Mouse (Mus musculus): Measurements from ENCODE around the gene Atp6v1fnb.

Gene Atp6v1fnb

DNA sequence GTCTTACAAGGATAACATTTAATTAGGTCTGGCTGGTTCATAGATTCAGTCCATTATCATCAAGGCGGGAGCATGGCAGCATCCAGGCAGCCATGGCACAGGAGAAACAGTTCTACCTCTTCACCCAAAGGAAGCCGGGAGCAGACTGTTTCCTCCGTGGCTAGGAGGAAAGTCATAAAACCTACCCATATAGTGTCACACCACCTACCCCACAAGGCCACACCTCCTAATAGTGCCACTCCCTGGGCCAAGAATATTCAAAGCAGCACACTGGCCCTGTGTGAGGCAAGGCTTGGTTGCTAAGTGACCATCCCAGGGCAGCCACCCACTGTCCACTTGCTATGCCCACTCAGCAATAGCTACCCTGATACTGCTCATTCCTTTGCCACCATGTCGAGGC, at the start of gene Atp6v1fnb:
Gene Atp6v1fnb, plus strand, starts transcription at position 301 of the 400 bp plus-strand sequence.
- POLR2A ChIA-PET = no interaction called here

DNA sequence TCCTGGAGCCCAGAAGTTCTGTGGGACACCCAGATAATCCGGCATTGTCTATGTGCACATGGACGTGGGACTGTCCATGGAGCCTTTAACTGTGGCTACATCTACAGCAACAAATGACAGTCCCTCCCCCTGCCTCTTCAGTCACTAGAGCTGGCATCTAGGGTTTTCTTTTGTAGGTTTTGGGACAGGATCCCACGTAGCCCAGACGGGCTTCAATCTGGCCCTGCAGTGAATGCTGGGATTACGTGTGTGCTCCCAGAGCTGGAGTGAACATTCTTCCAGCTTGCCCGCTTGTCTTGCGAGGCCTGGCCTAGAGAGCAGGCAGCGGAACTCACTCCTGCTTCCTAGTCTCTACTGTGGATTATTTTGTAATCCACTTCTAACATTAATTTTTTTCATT, 46.1 kb upstream of the Atp6v1fnb start:
- ChIA-PET CTCF (interaction anchor here in 1 of 4 experiments (0.7 to 0.9 kb wide), 2 partner anchors 17 to 60 kb away, joined by 3 read pairs; no protein-coding TSS in a partner anchor), POLR2A (no interaction called here)

More for the DNA sequence above, at the start of gene Atp6v1fnb:
- CTCF ChIA-PET = no interaction called here

DNA sequence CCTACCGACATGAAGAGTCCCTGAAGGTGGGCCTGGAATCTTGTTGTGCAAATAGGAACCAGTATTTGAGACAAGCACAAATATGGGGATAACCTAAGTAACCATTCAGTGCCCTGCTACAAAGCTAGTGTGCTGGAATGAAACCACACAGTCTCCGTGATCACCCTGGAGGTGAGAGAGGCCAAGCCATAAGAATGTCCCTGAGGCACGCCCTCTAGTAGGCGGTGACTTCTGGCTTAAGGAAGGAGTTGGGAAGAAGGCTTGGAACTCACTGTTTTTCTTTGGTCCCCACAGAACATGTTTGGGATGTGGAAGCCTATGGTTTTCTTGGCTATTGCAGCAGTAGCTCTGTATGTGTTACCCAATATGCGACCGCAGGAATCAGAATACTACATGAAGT, 44.9 kb upstream of the Atp6v1fnb start:
- ChIA-PET CTCF (interaction anchor here in 1 of 4 experiments (0.6 kb wide), 1 partner anchor 397 kb away, joined by 3 read pairs; no protein-coding TSS in a partner anchor), POLR2A (no interaction called here)

DNA sequence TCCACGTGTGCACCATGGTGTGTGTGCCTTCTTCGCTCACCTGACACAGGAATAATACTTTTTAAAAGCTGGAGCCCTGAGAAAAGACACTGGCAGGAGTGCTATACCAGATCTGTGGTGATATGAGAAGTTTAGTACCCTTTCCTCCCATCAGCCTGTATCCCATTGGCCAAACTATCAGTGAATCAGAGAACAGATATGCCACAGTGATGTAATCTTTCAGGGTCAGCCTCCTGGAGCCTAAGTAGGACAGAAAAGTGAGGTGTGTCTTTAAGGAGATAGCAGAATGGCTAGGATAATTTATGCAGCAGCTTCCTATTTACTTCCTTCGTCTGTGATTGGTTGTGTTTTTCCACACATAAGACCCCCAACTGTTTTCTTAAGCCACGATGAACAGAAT, 43.1 kb upstream of the Atp6v1fnb start:
- ChIA-PET POLR2A (interaction anchor here in 1 of 4 experiments (0.7 kb wide), 1 partner anchor 21 kb away, joined by 3 read pairs; no protein-coding TSS in a partner anchor), CTCF (interaction anchor here in 2 of 4 experiments (0.7 to 1.0 kb wide), 2 partner anchors 25 kb away, joined by 3 to 4 read pairs; no protein-coding TSS in a partner anchor)

DNA sequence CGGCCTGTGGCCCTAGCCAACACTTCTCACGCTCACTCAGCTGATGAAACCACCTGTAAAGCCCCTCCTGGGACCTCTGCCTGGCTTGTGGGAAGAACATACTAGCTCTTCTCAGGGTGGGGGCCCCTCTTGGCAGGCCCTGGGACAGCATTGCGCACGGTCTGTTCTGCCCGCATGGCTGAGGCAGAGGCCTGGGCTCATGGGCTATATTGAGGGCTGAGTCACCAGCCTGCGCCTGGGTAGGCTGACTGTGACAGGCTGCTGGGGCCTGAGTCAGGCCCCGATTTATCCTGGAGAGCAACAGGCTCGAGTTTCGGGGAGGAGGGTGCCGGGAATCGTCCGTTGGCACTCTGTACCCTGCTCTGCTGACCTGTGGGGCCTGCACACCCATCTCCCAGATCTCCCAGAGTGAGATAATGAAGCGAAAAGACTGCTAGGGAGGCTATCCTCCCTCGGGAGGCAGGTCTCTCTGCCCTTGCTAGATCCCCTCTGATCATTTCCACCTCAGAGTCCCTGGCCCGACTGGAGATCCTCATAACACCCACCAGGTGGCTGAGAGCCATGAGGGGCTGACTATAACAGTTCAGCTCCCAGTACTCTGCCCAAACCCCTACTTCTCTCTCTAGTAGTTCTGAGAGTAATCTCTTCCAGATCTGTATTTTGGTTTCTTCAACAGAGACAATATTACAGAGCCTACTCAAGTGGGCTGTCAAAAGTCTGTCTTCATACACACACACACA, 40.4 kb upstream of the Atp6v1fnb start:
- POLR2A ChIA-PET = interaction anchor here (0.6 to 6.6 kb wide), 10 partner anchors 9 to 125 kb away, joined by 3 to 36 read pairs (median 3); partner anchors contain the start of gene Irf5 (in 1 of the 4)

DNA sequence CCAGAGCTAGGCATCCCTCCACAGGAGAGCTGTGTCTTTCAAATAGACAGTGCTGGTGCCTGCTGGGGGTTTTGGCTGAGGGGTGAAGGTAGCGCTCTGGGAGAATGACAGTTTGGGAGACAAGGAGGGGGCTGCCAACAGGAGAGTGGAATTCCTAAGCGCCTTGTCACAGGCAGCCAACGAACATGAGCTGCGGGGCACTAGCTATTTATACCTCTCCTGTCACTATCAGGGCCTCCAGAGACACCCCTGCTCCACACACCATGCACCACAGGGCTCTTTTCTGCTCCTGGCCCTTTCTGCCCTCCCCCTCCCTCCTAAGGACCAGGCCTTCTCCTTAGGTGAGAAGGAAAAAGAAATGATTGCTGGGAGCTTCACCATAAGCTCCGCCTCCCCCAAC, 39.8 kb upstream of the Atp6v1fnb start:
- ChIA-PET CTCF (interaction anchor here in 2 of 4 experiments (0.6 to 1.7 kb wide), 3 partner anchors 28 to 1139 kb away, joined by 3 to 6 read pairs (median 4); no protein-coding TSS in a partner anchor), POLR2A (interaction anchor here in 3 of 4 experiments (0.5 to 6.6 kb wide), 8 partner anchors 18 to 310 kb away, joined by 3 to 36 read pairs (median 3); partner anchors contain the start of gene Irf5 (in 1 of the 3))

More for the DNA sequence above, 40.4 kb upstream of the Atp6v1fnb start:
- CTCF ChIA-PET = interaction anchor here in 2 of 4 experiments (0.6 to 1.7 kb wide), 4 partner anchors 28 to 1140 kb away, joined by 3 to 6 read pairs (median 4); no protein-coding TSS in a partner anchor

DNA sequence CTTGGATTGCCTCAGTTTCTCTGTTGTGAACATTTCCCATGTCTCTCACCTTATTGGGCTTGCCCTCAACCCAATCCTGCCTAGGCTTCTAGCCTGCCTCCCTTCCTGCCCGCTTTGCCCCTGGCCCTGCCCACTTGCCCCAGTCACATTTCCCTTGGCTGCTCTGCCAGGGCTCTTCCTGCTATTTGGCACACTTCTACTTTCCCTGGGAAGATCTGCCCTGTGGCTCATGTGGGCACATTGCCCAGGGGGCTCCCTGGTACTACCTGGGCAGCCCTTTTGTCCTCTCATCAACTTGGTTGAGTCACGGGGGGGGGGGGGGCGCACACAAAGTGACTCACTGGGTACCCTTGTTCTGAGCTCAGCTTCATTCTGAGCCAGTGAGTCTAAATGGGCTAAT, 39.1 kb upstream of the Atp6v1fnb start:
- CTCF ChIA-PET = interaction anchor here in 1 of 4 experiments (0.6 to 1.2 kb wide), 2 partner anchors 20 to 747 kb away, joined by 3 to 4 read pairs; no protein-coding TSS in a partner anchor
- POLR2A ChIA-PET = interaction anchor here in 1 of 4 experiments (0.6 to 6.6 kb wide), 2 partner anchors 18 to 191 kb away, joined by 3 to 36 read pairs; no protein-coding TSS in a partner anchor

DNA sequence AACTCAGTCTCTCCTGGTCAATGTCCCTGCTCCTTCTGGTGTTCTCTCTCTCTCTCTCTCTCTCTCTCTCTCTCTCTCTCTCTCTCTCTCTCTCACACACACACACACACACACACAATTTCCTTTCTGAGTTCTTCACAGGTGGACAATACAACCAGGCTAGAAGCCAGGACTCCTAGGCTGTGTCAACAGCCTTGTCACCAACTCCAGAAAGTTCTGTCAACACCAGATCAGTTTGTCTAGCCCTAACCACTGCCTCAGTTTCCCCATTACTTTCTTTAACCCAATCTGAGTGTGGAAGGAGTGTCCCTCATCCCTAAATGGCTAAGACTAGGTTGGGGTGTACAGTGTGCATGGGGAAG, 38.6 kb upstream of the Atp6v1fnb start:
- ChIA-PET POLR2A (interaction anchor here in 1 of 4 experiments (0.6 to 6.6 kb wide), 2 partner anchors 17 to 191 kb away, joined by 3 to 36 read pairs; no protein-coding TSS in a partner anchor), CTCF (interaction anchor here in 2 of 4 experiments (0.6 to 1.4 kb wide), 3 partner anchors 20 to 97 kb away, joined by 3 to 6 read pairs (median 5); partner anchors contain the start of gene Ccdc136 (in 1 of the 2))

DNA sequence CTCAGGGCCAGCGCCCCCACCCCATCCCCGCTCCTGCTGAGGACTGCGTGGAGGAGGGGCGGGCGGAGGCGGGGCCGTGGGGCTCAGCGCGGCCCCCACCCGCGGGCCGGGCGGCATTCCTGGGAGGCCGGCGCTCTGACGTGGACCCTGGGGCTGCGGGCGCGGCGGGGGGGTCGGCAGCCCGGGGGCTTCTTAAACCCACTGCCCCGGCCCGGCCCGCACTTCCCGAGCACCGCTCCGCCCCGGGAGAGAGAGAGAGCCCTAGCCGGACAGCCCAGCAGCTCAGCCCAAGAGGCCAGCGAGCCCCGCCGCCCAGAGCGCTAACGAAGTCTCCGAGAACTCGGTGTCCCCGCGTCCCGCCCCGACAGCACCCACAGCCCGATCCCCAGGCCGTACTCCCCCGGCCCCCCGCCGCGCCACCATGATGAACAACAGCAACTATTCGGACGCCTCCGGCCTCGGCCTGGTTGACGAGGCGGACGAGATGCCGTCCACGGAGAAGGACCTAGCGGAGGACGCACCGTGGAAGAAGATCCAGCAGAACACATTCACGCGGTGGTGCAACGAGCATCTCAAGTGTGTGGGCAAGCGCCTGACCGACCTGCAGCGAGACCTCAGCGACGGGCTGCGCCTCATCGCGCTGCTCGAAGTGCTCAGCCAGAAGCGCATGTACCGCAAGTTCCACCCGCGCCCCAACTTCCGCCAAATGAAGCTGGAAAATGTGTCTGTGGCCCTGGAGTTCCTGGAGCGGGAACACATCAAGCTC, 38.0 kb upstream of the Atp6v1fnb start, which contains the start of gene Flnc:
Gene Flnc, plus strand, starts transcription at position 219 of the 766 bp plus-strand sequence.
- ChIA-PET POLR2A (interaction anchor here (0.5 to 6.6 kb wide), 13 partner anchors 14 to 103 kb away, joined by 3 to 36 read pairs (median 5); partner anchors contain the start of genes Calu (in 2 of the 4) and Opn1sw (in 1 of the 4)), CTCF (interaction anchor here in 2 of 4 experiments (0.6 to 1.4 kb wide), 3 partner anchors 21 to 96 kb away, joined by 3 to 6 read pairs (median 5); partner anchors contain the start of gene Ccdc136 (in 1 of the 2))

DNA sequence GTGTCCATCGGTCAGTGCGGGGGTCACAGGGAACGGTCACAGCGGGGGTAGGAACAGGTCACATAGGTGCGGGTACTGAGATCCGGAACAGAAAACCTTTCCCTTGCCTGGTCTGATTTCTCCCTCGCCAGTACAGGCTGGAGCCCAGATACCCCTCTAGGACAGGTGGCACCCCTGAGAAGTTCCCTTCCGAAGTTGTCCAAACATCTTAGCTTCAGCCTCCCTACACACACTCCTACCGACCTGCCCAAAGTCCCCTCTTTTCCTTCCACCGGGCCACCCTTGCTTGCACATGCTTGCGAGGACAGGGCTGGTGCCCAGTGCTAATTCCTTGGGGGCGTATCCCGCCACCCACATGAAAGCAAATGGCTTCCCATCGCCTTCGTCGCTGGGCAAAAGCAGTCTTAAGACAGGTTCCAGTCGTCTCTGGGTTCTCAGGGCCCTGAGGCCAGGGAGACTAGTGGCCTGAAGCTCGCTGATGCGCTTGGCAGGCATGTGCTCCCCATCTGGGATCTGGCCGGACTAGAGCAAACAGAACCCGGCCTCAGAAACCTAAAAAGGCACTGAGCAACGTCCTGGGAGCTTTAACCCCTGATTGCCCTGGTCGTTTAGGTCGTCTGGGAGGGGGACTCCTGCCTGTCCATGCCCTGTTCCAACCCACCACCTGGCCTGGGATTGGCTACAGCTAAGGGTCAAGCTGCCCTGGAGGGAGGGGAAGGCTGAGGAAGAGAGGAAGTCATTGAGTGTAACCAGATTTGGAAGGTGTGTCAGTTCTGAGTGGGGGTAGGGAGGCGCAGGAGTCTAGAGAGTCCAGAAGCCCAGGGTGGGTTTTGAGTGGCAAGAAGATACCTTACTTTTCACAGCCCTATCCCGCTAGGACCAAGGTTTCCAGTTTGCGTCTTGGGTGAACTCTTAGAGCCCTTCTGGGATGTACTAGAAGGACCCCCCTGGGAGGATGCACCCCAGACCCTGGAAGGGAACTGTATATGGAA, 37.1 kb upstream of the Atp6v1fnb start:
- ChIA-PET POLR2A (interaction anchor here (0.5 to 6.6 kb wide), 17 partner anchors 10 to 130 kb away, joined by 3 to 36 read pairs (median 4); partner anchors contain the start of genes Calu (in 2 of the 4), Atp6v1f (in 1 of the 4) and Opn1sw (in 1 of the 4)), CTCF (interaction anchor here (0.5 to 1.4 kb wide), 13 partner anchors 10 to 1857 kb away, joined by 3 to 7 read pairs (median 4); partner anchors contain the start of gene Ccdc136 (in 1 of the 4))

DNA sequence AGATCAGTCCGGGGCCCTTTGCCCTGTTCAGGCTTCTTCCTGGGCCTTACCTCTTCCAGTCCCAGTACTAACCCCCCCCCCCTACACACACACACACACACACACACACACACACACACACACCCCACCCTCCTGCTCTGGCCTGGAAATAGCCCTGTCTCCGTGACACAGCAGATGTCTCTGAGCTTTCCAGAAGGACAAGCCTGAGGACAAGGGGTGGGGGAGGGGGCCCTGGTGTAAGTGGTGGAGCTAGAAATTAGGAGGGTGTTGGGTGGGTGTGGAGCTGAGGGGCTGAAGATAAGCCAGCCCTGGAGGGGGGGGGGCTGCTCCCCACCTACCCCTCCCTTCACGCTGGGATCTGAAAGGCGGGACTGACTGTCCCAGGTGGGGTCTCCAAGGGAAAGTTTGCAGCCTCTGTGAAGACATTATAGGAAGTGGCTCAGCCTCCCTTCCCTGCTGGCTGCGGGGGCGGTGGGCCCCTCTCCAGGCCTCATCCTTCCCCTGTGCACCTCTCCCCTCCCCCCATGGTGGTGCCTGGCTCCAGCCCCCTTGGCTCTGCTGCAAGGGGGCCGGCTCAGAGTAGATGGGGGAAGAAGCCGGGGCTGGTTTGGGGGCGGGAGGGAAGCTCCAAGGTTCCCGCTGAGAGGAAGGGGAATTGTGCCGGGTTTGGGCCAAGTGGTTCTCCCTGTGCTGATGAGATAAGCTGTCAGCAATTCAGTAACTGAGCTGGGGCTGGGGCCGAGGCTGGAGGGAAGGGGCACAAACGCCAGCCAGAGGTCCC, 36.1 kb upstream of the Atp6v1fnb start:
- POLR2A ChIA-PET = interaction anchor here in 3 of 4 experiments (0.5 to 6.6 kb wide), 21 partner anchors 11 to 317 kb away, joined by 3 to 36 read pairs (median 4); partner anchors contain the start of genes Calu (in 2 of the 3), Atp6v1f (in 1 of the 3), Ccdc136 (in 1 of the 3) and Opn1sw (in 1 of the 3)
- CTCF ChIA-PET = interaction anchor here (0.5 to 1.4 kb wide), 15 partner anchors 9 to 237 kb away, joined by 3 to 5 read pairs (median 4); no protein-coding TSS in a partner anchor

DNA sequence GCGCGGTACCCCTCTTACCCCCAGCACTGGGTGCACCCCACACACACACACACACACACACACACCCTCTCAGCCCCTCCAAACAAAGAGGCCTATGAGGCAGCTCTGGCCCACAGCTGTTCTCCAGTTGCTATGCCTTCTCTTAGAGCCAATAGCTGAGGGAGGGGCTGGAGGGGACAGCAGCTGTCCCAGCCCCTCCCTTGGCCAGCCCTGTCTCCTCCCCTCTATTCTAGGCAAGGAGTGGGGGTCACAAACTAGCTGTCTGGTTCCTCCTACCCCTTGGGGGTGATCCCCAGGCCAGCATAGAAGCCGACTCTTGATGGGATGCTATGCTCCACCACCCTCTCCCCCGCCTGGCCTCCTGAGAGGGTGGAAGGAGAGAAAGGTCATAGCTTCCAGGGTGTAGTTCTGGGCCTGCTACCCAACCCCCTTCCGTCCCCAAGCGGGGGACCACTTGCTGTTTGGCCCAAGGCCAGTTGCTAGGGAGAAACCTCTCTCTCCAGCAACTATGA, 35.2 kb upstream of the Atp6v1fnb start:
- ChIA-PET CTCF (interaction anchor here in 3 of 4 experiments (0.6 to 1.3 kb wide), 6 partner anchors 8 to 81 kb away, joined by 3 to 5 read pairs (median 4); no protein-coding TSS in a partner anchor), POLR2A (interaction anchor here in 3 of 4 experiments (0.6 to 6.6 kb wide), 22 partner anchors 9 to 317 kb away, joined by 3 to 36 read pairs (median 3); partner anchors contain the start of genes Atp6v1f (in 1 of the 3), Calu (in 1 of the 3), Ccdc136 (in 1 of the 3) and Irf5 (in 1 of the 3))

DNA sequence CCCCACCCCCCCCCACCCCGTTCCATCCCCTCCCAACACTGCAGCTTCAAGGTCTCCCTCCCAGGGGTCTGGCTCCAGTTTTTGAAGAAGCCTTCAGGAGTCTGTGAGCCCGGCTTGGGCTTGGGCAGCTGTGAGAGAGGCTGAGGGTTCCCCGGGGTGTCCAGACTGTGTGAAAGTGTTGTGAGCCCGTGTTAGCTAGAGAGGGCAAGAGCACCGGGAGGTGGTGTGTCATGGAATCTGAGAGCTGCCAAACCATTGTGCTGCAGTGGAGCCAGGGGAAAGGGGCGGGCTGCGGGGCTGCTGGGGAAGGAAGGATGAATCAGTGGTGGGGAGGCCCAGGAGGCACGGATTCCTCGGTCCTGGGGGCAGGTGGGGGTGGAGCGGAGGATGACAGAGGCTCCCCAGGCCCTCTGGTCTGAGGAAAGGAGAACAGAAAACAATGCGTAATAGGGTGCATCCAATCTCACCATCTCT, 34.7 kb upstream of the Atp6v1fnb start:
- CTCF ChIA-PET = interaction anchor here (0.5 to 1.2 kb wide), 6 partner anchors 8 to 321 kb away, joined by 3 to 5 read pairs (median 4); no protein-coding TSS in a partner anchor
- POLR2A ChIA-PET = interaction anchor here in 3 of 4 experiments (0.6 to 6.6 kb wide), 17 partner anchors 8 to 318 kb away, joined by 3 to 36 read pairs (median 4); partner anchors contain the start of genes Calu (in 1 of the 3), Irf5 (in 1 of the 3), Opn1sw (in 1 of the 3) and Tnpo3 (in 1 of the 3)

DNA sequence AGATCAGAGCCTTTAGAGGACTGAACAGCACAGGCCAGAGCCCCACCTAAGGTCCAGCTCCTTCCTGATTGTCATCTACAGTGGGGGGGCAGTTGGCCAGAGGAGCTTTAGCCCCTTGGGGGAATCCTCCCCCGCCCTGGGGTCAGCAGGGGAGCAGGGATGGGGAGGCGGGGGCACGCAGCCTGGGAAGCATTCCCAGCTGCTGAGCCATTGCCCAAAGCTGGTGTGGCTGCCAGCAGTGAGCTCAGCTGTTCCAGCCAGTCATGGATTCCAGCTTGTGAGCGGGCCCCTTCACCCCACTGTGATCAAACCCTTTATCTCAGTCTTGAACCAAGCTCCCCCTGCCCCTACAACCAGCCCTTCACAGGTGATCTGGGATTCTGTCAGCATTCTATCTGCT, 32.0 kb upstream of the Atp6v1fnb start:
- ChIA-PET CTCF (no interaction called here), POLR2A (interaction anchor here in 1 of 4 experiments (1.5 kb wide), 1 partner anchor 9 kb away, joined by 3 read pairs; no protein-coding TSS in a partner anchor)

DNA sequence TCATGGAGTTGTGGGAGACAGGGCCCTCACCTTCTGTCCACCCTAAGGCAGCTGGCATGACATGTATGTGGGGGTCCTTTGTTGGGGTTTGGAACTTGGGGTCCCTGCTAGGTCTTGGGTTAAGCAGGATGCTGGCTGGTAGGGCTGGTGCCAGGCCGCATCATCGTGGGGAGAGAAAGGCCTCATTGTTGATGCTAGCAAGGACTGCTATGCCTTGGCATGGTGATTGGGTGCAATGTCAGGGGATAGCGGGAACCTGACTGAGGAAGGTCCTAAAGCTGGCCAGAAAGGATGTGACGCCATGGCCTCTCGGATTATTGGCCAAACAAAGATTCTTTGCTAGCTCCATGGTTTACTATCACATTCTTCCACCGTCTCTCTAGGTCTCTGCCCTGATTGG, 31.4 kb upstream of the Atp6v1fnb start:
- POLR2A ChIA-PET = interaction anchor here in 1 of 4 experiments (0.6 to 1.5 kb wide), 2 partner anchors 9 to 68 kb away, joined by 3 read pairs; no protein-coding TSS in a partner anchor

More for the DNA sequence above, 31.4 kb upstream of the Atp6v1fnb start:
- CTCF ChIA-PET = no interaction called here
